Mouse (Mus musculus) adrenal gland, postnatal 14 days (tissue): ENCODE measurements around the gene Cpa4. TPM values are rescaled to one million over a fixed set of nuclear protein-coding genes. Genes with fewer than 3 reads are reported as not detected.

Source experiments
- DNase-seq: peaks from one replicate; pipeline ENCODE4 v3.0.0; 2021; ENCODE audit warnings: mixed read lengths
- total RNA-seq: library from RNA; stranded (reverse); gene quantifications from 2 replicates; pipeline ENCODE4 v1.2.3, GENCODE M21; 2021

Gene Cpa4
- total RNA-seq, 1 experiment from 2014 or later, result 2.1 TPM

GRCm38 (mm10) chr6:30551644-30552580, 16.3 kb upstream of the Cpa4 start:
- DNase-seq, result no peak

- no peak for DNase-seq
Measured at GRCm38 (mm10) chr6:30552628-30553027, 15.5 kb upstream of the Cpa4 start.

GRCm38 (mm10) chr6:30553381-30554010, 14.7 kb upstream of the Cpa4 start:
- peak; percentile 66 for DNase-seq

DNA sequence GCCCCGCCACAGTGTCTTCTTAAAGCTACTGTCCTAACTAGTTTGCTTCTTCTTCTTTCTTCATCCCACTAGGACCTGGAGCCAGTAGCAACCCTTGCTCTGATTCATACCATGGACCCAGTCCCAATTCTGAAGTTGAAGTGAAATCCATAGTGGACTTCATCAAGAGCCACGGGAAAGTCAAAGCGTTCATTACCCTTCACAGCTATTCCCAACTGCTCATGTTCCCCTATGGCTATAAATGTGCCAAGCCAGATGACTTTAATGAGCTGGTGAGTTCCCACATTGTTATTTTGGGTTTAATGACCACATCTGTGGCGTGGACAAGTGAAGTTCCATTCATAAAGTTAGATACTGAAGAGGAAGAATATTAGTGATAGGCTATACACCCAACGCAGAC, 14.1 kb upstream of the Cpa4 start:
- no peak for DNase-seq

DNA sequence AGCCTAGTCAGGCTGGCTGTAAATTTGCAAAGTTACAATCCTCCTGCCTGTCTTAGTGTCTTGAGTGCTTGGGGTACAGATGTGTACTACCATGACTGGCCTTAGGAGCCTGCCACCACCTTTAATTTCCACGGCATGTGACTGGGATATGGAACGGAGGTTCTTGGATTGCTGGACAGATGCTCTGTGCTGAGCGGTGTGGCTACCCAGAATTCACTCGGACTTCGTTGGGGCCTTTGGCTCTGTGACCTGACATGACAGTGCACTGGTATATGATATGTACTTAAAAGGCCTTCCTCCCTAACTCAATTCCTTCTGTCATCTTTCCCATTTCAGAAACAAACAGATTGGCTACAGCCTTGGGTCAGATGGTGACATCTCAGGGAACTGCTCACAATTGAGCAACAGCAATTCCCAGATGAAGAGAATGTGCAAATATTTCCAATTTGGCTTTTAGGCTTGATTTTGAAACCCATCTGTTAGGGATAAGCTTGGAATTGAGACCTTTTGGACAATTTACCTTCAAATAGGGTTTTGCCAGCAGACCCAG, 13.5 kb upstream of the Cpa4 start:
- no peak for DNase-seq

DNA sequence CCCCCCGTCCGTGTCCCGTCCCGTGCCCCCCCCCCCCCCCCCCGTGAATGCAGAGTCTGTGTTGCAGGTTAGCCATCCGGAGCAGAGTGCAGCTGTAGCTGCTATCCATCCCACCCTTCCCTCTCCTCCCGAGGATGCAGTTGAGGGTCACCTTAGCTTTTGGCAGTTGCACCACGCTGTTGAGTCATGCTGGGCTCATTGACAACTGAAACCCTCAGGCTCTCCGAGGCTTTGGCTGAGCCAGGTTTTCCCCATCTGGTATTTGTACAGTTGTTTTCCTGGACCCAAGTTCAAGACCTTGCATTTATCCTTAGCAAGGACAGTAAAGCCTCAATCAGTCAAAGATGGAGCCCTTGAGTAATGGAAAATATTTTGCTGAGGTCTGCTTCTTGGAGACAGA, 12.1 kb upstream of the Cpa4 start:
- peak; percentile 86 for DNase-seq

GRCm38 (mm10) chr6:30559726-30560125, 8.4 kb upstream of the Cpa4 start:
- DNase-seq, result peak; percentile 51

DNA sequence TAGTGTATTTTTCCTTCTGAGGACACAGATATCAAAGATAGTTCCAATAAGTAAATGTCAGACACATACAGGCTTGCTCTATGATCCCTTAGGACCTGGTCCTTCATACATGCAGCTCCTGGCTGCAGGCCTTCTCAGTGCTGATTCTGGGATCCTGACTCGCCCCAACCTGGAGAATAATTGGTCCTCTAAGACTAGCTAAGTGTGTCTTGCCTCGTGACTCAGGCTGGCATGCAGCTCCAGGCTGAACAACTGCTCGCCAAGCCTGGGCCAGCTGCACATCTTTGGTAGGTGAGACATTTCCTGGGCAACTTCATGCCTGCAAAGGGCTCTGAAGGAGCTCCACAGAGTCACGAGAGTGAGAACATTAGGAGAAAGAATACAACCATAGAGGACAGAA, 6.0 kb upstream of the Cpa4 start:
- DNase-seq, result no peak

DNA sequence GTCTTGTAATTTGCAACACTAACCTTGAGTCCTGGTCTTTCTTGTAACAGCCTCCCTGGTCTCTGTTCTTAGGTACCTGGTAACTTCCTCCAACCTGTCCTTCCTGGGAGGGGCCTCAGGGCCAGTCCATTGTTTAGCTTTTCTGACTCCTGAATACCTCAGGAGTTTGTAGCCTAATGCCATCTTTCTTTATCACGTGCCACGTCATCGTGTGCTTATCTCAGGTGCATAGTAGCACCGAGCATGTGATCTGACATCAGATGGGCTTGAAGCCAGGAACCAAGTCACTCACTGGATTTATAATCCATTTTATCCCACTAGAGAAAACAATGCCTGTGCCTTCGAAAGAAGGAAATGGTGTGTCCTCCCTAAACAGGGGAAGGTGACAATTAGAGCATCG, 4.6 kb upstream of the Cpa4 start:
- DNase-seq, result no peak

- peak; percentile 49 for DNase-seq
Measured at GRCm38 (mm10) chr6:30564051-30564450, 4.1 kb upstream of the Cpa4 start.

DNA sequence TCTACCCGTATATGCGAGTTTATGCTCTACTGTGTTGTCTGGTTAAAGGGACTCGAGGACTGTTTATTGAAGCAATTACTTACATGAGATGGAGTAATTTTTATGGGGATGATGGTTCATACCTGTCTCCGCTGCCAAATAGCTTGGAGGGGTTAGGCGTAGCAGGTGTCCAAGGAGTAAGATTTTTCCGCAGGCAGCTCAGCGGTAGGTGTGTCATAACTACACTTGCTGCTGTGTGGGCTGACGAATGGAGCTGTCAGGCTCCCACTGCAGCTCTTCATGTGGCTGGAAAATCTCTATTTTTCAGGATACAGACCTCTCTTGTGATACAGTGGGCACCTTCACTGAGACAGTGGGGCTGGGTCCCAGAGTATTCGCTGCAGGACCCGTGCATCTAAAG, 1.2 kb downstream of the Cpa4 start:
- no peak for DNase-seq

DNA sequence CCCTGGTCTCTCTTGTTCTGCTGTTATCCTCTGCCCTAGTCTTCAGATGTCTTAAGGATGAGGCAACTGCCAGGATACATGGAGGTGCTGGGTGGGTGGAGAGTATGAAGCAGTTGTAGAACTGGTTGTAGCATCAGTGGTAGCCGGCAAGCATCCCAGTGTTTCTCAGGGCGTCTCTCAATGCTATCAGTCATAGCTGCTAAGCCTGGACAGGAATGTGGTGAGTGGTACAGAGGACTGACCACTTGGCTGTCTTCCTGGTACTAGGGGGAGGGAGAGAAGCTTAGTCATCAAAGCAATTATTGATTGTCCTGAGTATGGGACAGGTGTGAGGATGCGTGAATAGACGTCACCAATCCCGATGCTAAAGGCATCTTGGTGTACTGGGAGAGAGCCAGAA, 1.8 kb downstream of the Cpa4 start:
- no peak for DNase-seq

DNA sequence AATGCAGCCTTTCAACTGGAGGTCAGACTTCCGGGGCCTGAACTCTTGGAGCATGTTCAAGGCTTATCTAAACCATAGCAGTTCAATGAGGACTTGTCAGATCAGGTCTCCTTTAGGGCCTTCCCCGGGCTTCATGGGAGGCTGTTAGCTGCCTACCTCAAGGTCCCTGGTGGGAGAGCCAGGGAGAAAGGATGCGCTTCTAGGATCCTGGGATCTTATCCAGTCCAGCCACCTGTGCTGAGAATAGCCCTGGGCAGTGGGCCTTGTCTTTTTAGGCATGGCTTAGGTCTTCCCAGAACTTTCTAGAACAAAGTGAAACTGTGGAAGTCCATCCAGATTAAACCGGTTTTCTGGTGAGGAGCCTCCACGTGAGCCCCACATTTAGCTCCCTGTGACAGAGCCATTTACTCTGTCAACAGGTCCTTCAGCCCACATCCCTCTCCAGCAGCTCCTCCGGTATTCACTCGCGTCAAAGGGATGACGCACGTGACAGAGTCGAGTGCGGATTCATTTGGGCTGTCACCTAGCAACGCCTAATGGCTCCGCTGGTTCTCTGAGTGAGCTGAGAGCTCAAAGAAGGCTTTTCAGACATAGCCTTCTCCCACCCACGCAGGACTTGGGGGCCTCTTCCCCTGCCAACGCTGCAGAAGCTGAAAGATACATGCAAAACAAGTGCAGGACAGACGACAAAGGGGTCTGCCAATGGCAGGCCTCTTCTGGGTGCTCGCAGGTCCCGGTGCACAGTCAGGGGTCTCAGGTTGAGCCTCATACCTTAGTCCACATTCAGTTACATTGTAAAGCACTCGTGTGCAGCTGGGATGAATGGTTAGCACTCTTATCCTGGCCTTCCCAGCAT, 4.5 kb downstream of the Cpa4 start:
- no peak for DNase-seq

DNA sequence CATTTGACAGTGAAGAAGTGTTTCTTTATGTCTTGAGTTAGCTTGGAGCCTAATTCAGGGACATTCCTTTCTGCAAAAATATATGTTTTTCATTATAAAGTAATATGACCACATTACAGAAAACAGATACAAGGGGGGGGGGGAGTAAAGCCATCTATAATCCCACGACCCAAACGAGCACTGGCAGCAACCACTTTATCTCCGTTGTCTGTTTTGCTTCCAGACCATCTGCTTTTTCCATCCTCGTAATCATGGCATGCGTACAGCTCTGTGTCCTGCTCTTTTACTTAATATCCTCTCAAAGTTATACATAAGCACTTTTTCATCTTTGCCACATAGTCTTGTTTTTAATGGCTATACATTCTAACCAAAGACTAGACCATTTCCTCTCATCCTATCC, 5.2 kb downstream of the Cpa4 start:
- no peak for DNase-seq

DNA sequence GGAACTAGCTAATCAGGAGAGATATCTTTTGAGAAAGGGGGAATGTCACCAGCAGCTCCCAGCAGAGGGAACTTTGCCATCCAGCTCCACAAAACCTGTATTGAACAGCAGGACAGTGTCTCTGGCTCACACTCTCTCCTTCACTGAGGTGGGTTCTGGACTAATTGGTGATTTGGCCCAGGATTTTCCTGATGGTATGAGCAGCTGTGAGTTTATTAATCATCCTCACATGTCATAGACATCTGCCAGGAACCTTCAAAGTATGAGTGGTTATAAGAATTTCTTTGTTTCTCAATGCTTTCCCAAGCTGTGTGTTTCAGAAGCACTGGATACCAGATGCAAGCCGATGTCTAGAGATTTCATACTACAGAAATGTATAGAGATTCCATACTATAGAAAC, 6.8 kb downstream of the Cpa4 start:
- DNase-seq, result no peak

DNA sequence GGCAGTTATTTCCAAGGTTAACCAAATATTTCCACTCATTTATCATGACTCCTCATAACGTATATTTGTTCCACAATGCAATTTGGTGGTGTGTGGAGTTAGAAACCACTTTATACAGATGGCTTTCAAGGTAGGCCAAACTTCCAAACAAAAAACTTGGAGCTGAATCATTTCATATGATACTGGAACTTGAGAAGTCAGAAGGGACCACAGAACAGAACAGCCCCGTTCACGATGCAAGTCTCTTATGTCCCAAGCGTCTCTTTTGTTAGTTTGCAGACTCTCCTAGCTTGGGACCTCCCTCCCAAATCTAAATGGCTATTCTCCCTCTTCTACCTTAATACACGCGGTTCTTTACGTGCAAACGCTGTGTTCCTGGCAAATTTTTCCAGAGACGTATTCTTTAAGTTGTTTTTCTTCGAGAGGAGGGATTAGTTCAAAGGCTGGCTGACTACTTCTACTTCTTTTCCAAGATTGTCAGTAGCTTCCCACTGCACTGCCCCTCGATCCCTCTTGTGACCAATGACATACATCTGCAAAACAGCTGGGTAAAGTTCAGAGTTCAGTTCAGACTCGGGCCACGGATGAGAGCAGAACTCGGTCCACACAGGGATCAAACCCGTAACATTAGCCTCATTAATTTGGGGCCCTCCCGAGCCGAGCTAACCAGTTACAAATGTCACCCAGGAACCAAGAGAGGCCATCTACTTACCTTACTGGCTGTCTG, 8.5 kb downstream of the Cpa4 start:
- DNase-seq, result no peak

DNA sequence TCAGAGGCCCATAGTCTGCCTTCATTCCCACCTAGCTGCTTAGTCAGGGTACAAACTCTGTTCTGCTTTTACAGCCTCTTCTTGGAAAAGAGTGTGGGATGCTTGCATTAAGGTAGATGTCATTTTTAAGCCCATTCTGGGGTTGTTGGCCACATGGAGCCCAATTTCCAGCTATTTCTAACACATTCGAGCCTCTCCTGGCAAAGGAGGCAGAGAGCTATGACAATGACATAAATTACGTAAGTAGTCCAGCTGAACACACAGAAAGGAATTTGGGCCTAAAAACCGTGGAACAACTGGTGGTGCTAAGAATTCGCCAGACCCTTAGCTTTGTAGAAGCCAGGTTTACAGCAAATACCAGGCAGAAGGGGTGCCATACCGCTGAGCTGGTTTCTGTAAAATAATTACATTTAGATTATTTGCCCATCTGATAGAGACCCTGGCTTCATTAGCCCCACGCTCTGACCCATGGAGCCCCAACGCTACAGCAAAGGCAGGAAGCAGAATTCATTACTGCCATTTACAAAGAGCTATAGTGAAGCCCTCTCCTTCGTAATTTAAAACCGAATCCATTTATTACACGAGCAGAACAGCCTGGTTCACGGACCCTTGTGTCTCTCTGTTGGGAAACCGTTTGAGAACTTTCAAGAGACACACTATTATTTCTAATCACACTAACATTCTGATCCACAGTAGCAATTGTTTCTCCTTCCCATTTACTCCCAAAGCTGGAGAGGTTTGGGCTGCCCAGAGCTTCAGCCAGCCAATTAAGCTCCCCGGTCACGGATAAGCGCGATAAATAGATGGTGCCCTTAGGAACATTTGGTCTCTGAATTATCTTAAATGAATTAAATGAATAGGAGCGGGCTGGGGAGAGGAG, 12.0 kb downstream of the Cpa4 start:
- DNase-seq, result no peak

GRCm38 (mm10) chr6:30580841-30581176, 12.6 kb downstream of the Cpa4 start:
- DNase-seq, result no peak

DNA sequence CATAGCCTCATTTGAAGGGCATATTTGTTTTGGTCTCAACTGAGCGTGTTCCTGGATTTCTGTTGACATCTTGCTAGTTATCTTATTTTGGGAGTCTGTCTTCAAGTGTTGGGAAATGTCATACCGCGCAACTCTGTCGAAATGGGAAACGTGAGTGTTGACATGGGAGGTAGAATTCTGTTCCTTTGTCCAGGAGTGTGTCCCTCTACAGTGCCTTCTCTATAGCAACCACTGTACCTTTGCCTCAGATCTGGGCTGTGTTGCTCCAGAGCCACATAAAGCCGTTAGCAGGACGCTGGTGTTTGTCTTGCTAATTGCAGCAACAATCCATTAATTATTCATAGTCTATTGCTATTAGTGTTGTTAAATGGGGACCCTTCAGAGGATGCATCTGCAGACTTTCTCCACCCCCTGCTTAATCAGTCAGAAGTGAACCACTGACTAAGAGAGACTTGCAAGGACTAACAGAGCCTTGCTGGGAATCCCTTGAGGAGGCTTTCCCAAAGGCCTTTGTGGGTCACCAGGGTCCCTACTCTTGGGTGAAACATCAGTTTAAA, 18.8 kb downstream of the Cpa4 start:
- DNase-seq, result no peak

DNA sequence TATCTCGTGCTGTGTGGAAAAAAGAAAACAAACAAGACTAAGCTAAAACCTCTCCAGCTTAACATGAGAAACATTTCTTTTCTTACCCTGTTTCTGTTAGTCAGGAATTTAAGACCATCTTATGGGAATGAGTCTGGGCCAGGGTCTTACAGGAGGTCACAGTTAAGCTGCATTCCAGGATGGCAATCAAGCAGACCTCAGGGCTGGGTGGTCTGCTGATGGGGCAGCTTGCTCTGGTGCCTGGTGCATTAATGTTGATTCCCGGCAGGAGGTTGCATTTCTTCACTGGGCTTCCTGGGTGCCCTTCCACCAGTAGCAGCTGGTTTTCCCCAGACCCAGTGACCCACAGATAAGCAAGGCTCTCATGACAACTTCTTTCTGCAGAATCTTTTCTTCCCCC, 21.6 kb downstream of the Cpa4 start:
- no peak for DNase-seq
